Mouse (Mus musculus) liver, embryonic 15.5 days (tissue): Measurements from ENCODE around the gene Mrpl37. TPM values are rescaled to one million over a fixed set of nuclear protein-coding genes. Genes with fewer than 3 reads are reported as not detected.
"Not testable (repeated sequence)": the region's sequence is repeated elsewhere in the genome, so short reads cannot be mapped to it uniquely, and the experiment has no call there.

Source experiments
- ATAC-seq: fragments of 200-750 bp; cut with Nextera tagmentation; 2 replicates; pipeline ENCODE4 v1.8.0; 2017; ENCODE audit warnings: moderate number of reproducible peaks, mild to moderate bottlenecking, moderate library complexity; ENCODE audit not compliant: insufficient read depth
- H3K27ac ChIP-seq: fragments of 300-500 bp; sonication (generic); replicated peaks from 2 replicates; pipeline ENCODE4 v1.5.1; 2015; ENCODE audit warnings: mild to moderate bottlenecking, inconsistent platforms
- H3K27me3 ChIP-seq: fragments of 300-500 bp; sonication (generic); 2 replicates; pipeline ENCODE4 v1.6.1; 2015; ENCODE audit warnings: mild to moderate bottlenecking, inconsistent platforms
- H3K36me3 ChIP-seq: fragments of 300-500 bp; sonication (generic); replicated peaks from 2 replicates; pipeline ENCODE4 v1.6.1; 2015; ENCODE audit warnings: moderate library complexity, mild to moderate bottlenecking, inconsistent platforms
- H3K4me1 ChIP-seq: fragments of 300-500 bp; sonication (generic); replicated peaks from 2 replicates; pipeline ENCODE4 v1.6.1; 2015; ENCODE audit warnings: inconsistent platforms
- H3K4me2 ChIP-seq: fragments of 300-500 bp; sonication (generic); 2 replicates; pipeline ENCODE4 v1.6.1; 2015; ENCODE audit warnings: moderate library complexity, mild to moderate bottlenecking, inconsistent platforms
- H3K4me3 ChIP-seq: fragments of 300-500 bp; sonication (generic); replicated peaks from 2 replicates; pipeline ENCODE4 v1.5.1; 2015; ENCODE audit warnings: mild to moderate bottlenecking, inconsistent platforms
- H3K9ac ChIP-seq: fragments of 300-500 bp; sonication (generic); 2 replicates; pipeline ENCODE4 v1.6.1; 2015; ENCODE audit warnings: moderate library complexity, mild to moderate bottlenecking, inconsistent platforms
- H3K9me3 ChIP-seq: fragments of 300-500 bp; sonication (generic); replicated peaks from 2 replicates; pipeline ENCODE4 v1.6.1; 2016; ENCODE audit warnings: inconsistent platforms
- WGBS: fragments of 180-500 bp; shearing (Covaris S2); methylation state at CpG from one replicate; pipeline ENCODE4 v1.1.7; 2015; ENCODE audit warnings: mixed read lengths; ENCODE audit not compliant: insufficient replicate concordance; 5-methylcytosine and 5-hydroxymethylcytosine counted together
- polyA plus RNA-seq: library from polyadenylated mRNA; unstranded; fragments of >200 nt; fragmentation: Nextera tagmentation; extraction: Ambion mirVana; gene quantifications from 2 replicates; pipeline ENCODE4 v1.2.1, GENCODE M21; 2015

Mrpl37 gene
- 48.8 and 50.1 TPM in 2 replicates for polyA plus RNA-seq

DNA sequence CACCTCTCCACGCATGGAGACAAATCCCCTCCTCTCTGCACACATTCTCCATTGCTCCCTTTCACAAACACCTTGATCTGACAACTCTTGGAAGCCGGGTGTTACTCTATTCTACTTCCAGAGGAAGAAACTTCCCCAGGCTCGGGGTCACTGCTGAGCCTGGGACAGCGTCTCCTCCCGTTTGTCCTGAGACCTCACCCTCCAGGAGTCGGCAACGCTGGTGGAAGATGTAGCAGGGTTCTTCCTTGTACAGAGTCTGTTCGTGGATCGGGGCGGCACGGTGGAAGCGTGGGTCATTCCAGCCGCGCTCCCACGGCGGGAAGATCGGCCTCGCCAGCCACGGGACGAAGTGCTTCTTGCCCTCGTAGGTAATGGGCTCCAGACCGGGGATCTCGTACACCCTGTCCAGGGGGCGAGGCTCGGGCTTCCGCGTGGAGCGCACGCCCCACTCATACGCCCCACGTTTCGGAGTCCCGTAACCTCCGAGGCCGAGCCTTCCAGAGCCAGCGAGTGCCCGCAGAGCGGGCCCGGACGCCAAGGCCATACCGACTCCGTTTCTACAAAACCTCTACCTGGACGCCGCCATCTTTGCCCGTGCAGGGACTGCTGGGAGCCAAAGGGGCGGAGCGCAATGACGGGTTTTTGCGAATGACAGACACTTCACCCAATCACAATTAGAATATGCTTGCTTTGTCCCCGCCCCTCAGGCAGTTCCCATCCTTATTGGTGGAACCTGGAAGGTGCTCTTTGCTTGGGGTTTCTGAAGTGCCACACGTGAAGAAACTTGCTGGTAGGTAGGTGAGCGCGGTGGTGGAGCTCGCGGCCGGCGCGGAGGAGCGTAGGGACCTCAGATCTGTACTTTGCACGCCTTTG, at the start of gene Mrpl37, which contains the start of gene Cyb5rl:
Gene Mrpl37 (minus strand): TSS at position 617 of the 873 bp plus-strand sequence.
Gene Cyb5rl (plus strand): TSS at position 737 of the 873 bp plus-strand sequence.
- H3K9ac ChIP-seq = peak within 1 kb of the TSS; percentile 84
- peaks cover 32% of the 10 kb centered on the region for H3K4me1 ChIP-seq
- ATAC-seq = peak; percentile 97
- no peaks in the 10 kb centered on the region for H3K27me3 ChIP-seq
- peak within 1 kb of the TSS; percentile 83 for H3K4me3 ChIP-seq
- peak within 1 kb of the TSS; percentile 61 for H3K27ac ChIP-seq
- WGBS = under 1% methylated on average over 60 of the region's 60 CpGs
- H3K36me3 ChIP-seq = peaks cover 30% of the 10 kb centered on the region
- peak within 1 kb of the TSS; percentile 100 for H3K4me2 ChIP-seq
- H3K9me3 ChIP-seq = no peaks in the 10 kb centered on the region

DNA sequence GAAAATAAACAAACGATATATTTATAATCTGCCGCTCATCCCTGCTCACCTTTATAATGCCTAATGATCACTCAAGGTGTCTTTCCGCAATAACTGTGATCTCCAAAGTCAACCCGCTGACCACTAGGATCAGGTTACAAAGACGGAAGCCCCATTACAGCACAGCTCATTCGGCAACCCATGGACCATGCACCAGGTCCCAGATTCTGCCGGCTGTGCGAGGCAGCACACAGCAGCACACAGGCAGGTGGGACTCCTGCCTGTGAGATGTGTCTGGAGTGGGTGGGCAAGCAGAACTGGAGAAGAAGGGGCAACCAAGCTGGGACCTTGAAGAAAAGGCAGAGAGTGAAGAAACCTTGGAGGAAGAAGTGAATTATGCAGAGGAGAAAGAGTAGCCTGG, 47.6 kb upstream of the Mrpl37 start:
- H3K9me3 ChIP-seq = no peaks in the 10 kb centered on the region
- H3K27ac ChIP-seq = no peak overlapping the region
- H3K9ac ChIP-seq = no peak overlapping the region
- H3K4me2 ChIP-seq = no peak overlapping the region
- no peak overlapping the region for H3K4me3 ChIP-seq
- 0 out of 2 replicates have a peak, but pooled peaks cover 4% of the 10 kb centered on the region for H3K27me3 ChIP-seq
- 55% methylated on average over 8 of the region's 8 CpGs for WGBS
- H3K36me3 ChIP-seq = no peaks in the 10 kb centered on the region
- H3K4me1 ChIP-seq = peaks cover 6% of the 10 kb centered on the region
- ATAC-seq = no peak

DNA sequence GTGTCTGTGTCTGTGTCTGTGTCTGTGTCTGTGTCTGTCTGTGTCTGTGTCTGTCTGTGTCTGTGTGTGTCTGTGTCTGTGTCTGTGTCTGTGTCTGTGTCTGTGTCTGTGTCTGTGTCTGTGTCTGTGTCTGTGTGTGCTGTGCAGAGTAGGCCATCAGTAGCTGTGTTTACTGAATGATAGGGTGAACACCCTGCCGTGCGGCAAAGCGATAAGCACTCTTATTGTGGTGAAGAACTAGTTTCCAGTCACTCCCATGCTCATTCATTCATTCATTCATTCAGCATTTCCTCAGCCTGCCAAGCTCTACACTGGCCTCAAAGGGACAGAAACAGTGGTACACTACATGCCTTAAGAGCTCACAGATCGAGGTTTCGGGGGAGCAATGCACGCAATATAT, 42.5 kb upstream of the Mrpl37 start:
- peak; percentile 81 for ATAC-seq
- not testable (repeated sequence) for H3K9ac ChIP-seq, H3K9me3 ChIP-seq, H3K36me3 ChIP-seq, H3K27me3 ChIP-seq, H3K4me2 ChIP-seq, H3K4me3 ChIP-seq, H3K27ac ChIP-seq
- peaks cover 14% of the 10 kb centered on the region for H3K4me1 ChIP-seq
- 61% methylated on average over 6 of the region's 6 CpGs for WGBS

DNA sequence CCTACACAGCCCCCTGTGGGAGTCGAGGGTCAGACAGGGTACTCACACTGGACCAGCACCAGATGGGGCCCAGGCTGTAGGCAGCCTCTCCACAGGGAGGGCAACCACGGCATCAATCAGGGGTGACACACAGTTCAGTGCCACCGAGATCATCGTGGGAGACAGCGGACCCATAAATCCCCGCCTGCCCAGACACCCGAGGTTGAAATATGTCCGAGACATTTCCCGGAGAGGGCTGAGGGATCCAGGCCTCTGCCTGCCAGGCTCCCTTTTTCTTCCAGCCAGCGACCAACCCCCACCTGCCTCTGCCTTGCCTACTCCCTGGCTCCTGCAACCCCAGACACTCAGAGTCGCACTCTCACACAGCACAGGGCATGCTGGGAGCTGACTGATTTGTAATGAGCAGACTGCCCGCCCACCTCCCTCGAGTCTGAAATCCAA, 41.6 kb upstream of the Mrpl37 start:
- Histone ChIP-seq H3K9me3 (no peaks in the 10 kb centered on the region), H3K4me2 (no peak overlapping the region), H3K27ac (no peak overlapping the region), H3K36me3 (no peaks in the 10 kb centered on the region), H3K9ac (no peak overlapping the region), H3K27me3 (no peaks in the 10 kb centered on the region; the same call in 1 of the 2 replicates), H3K4me3 (no peak overlapping the region), H3K4me1 (peaks cover 14% of the 10 kb centered on the region)
- no peak for ATAC-seq
- WGBS = 50% methylated on average over 13 of the region's 13 CpGs

DNA sequence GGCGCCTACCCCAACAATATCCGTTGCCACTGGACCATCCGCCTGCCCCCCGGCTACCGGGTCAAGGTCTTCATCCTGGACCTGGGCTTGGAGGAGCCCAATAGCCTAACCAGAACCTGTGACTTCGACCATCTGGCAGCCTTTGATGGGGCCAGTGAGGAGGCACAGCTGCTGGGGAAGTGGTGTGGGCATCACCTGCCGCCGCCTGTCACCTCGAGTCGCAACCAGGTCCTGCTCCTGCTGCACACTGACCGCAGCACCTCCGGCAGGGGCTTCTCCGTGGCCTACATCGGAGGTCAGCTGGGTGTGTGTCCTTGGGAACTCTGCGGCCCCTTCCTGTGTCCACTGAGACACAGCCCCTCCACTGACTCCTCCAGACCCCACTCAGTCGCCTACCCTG, 40.1 kb upstream of the Mrpl37 start:
- ATAC-seq = no peak
- Histone ChIP-seq H3K27me3 (no peaks in the 10 kb centered on the region; the same call in 1 of the 2 replicates), H3K4me1 (peaks cover 14% of the 10 kb centered on the region), H3K9me3 (no peaks in the 10 kb centered on the region), H3K9ac (no peak overlapping the region), H3K27ac (no peak overlapping the region), H3K36me3 (no peaks in the 10 kb centered on the region), H3K4me3 (no peak overlapping the region), H3K4me2 (no peak overlapping the region)
- 78% methylated on average over 16 of the region's 16 CpGs for WGBS

DNA sequence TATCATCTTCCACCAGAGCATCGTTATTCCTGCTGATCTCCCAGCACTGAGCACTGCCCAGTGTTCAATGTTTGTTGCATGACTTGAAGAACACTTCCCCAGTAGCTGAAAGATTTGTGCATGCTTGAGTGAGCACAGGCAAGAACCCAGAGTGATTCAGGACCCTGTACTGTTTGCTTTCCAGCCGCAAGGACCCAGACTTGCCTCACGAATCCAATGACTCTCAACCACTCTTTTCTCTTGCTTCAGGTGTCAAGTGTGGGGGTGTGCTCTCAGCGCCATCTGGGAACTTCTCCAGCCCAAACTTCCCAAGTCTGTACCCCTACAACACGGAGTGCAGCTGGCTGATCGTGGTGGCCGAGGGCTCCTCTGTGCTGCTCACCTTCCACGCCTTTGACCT, 35.6 kb upstream of the Mrpl37 start:
- H3K9ac ChIP-seq = no peak overlapping the region
- no peak for ATAC-seq

DNA sequence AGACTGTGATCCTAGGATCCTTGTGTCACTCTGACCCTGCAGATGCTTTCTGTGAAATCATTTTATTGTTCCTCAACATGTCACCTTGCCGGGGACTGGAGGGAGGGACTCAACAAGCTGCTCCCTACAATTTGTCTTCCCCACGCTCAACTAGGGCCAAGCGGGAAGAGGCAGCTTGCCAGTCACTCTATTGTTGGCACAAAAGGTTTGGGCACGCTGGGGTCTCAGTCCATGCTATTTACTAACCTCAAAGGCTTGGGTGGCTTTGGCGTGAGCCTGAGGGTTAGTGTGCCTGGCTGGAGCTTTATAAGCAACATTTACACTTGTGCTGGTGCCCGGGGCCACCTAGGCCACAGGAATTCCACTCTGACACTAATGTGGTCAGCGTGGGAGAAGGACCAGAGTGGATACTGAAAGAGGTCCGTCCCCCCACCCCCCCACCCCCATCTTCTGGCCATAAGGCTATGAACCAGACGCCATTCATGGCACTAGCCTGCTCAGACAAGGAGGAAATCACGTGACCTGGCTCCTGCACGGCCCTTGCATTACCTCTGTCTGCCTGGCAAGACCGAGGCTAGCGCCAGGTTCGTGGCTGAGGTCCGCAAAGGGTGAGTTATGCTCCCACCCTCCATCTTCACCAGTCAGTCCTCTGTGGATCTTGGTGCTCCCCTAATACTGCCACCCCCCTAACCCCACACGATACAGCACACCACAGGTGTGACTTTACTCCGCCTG, 32.3 kb upstream of the Mrpl37 start:
- Histone ChIP-seq H3K9me3 (no peaks in the 10 kb centered on the region), H3K4me3 (no peak overlapping the region), H3K36me3 (no peaks in the 10 kb centered on the region), H3K27ac (no peak overlapping the region), H3K4me1 (peaks cover 6% of the 10 kb centered on the region; the same call in 1 of the 2 replicates), H3K4me2 (no peak overlapping the region), H3K27me3 (peaks cover 5% of the 10 kb centered on the region; the same call in 1 of the 2 replicates), H3K9ac (no peak overlapping the region)
- WGBS = 62% methylated on average over 17 of the region's 17 CpGs
- no peak for ATAC-seq

More for the DNA sequence above, 35.6 kb upstream of the Mrpl37 start:
- no peaks in the 10 kb centered on the region for H3K9me3 ChIP-seq
- H3K36me3 ChIP-seq = no peaks in the 10 kb centered on the region
- H3K4me1 ChIP-seq = no peaks in the 10 kb centered on the region; the same call in 1 of the 2 replicates
- no peak overlapping the region for H3K4me2 ChIP-seq
- no peak overlapping the region for H3K4me3 ChIP-seq
- 69% methylated on average over 8 of the region's 8 CpGs for WGBS
- no peak overlapping the region for H3K27ac ChIP-seq
- no peaks in the 10 kb centered on the region for H3K27me3 ChIP-seq

DNA sequence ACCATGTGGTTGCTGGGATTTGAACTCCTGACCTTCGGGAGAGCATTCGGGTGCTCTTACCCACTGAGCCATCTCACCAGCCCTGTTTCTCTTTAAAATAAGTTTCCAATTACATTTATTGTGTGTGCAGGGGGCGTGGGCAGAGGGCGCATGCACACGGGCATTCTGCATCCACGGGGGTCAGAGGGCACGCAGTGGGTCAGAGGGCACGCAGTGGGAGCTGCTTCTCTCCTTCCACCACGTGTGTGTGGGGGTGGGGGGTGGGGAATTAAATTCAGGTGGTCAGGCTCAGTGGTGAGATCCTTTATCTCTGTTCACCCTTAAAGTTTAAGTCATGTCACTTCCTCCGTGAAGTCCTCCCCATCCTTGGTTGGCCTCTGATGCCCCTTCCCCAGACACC, 31.7 kb upstream of the Mrpl37 start:
- H3K9ac ChIP-seq = no peak overlapping the region
- H3K9me3 ChIP-seq = no peaks in the 10 kb centered on the region
- H3K36me3 ChIP-seq = no peaks in the 10 kb centered on the region
- no peak overlapping the region for H3K4me2 ChIP-seq
- no peak overlapping the region for H3K4me3 ChIP-seq
- ATAC-seq = no peak
- H3K27me3 ChIP-seq = peaks cover 5% of the 10 kb centered on the region; the same call in 1 of the 2 replicates
- WGBS = 71% methylated on average over 10 of the region's 10 CpGs
- H3K27ac ChIP-seq = no peak overlapping the region
- H3K4me1 ChIP-seq = peaks cover 6% of the 10 kb centered on the region; the same call in 1 of the 2 replicates

DNA sequence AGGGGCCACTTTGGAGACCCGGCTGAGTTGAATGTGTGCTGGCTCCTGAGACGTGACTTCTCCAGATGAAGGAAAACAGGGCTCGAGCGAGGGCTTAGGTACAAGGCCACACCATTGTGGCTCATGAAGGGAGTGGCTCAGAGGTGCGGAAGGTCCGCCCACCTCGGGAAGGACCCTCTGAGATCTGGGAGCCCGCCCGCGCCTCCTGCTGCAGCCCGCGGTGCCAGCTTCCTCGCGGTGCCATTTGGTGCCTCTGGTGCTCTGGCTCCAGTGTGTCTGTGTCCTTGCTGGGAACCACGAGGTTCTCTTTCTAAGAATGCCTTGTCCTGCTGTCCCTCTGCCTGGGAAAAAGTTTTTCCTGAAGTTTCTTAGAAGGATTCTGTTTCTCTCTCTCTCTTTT, 31.2 kb upstream of the Mrpl37 start:
- Histone ChIP-seq H3K4me2 (no peak overlapping the region), H3K4me3 (no peak overlapping the region), H3K27me3 (peaks cover 5% of the 10 kb centered on the region; the same call in 1 of the 2 replicates), H3K27ac (no peak overlapping the region), H3K4me1 (peaks cover 6% of the 10 kb centered on the region; the same call in 1 of the 2 replicates), H3K9ac (no peak overlapping the region), H3K9me3 (no peaks in the 10 kb centered on the region), H3K36me3 (no peaks in the 10 kb centered on the region)
- no peak for ATAC-seq
- 50% methylated on average over 15 of the region's 15 CpGs for WGBS

DNA sequence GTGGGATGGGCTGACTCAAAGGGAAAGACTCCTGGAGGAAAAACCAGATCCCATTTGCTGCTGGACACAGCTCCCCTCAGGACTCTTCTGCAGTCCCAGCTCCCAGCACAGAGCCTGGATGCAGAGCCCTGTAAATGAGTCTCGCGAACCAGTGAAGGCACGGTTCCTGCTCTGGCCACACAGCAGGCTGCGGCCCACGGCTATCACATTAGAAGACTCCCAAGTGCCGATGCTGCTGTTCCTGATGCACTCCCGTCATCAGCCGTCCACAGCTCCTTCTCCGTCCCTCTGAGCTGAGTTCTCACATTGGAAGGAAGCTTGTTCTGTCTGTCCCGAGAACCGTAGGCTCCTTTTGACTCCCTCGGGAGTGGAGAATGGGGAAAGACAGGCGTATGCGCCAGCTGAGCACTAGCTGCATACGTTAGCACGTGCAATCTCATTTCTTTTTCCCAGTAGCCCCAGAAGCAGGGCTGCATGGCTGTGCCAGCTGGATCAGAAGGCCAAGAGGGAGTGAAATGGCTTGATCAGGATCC, 30.2 kb upstream of the Mrpl37 start, which contains the start of gene Cdcp2:
Gene Cdcp2 (plus strand): TSS at position 51 of the 533 bp plus-strand sequence.
- peaks cover 6% of the 10 kb centered on the region; the same call in 1 of the 2 replicates for H3K4me1 ChIP-seq
- H3K27ac ChIP-seq = no peak within 1 kb of the TSS
- H3K4me3 ChIP-seq = no peak within 1 kb of the TSS
- H3K9ac ChIP-seq = no peak within 1 kb of the TSS
- no peaks in the 10 kb centered on the region for H3K9me3 ChIP-seq
- no peak for ATAC-seq
- no peaks in the 10 kb centered on the region for H3K36me3 ChIP-seq
- no peak within 1 kb of the TSS for H3K4me2 ChIP-seq
- H3K27me3 ChIP-seq = peaks cover 5% of the 10 kb centered on the region; the same call in 1 of the 2 replicates
- WGBS = 68% methylated on average over 16 of the region's 16 CpGs
